7 mouse cellular contexts compared by ENCODE assay signal in genomic region chr2:177956734-177957133, GRCm38 (mm10). TPM values are rescaled to one million over a fixed set of nuclear protein-coding genes. Genes with fewer than 3 reads are reported as not detected.
DNase-seq lines count a peak whose midpoint lies in the region; ATAC-seq lines count a peak whose summit lies in the region.
"Not testable (repeated sequence)": the region's sequence is repeated elsewhere in the genome, so short reads cannot be mapped to it uniquely, and the experiment has no call there.

No protein-coding gene starts in this region.

- not testable (repeated sequence) for H3K27ac ChIP-seq in embryonic facial prominence, embryonic 12.5 days; heart, embryonic 12.5 days (ENCODE audit: poor library complexity, severe bottlenecking)

- intact Hi-C loops in left cerebral cortex, postnatal 14 days (cut with DNase I) = not testable (repeated sequence)

- ATAC-seq in embryonic facial prominence, embryonic 12.5 days (ENCODE audit: insufficient number of reproducible peaks, insufficient read depth, low FRiP score, low TSS enrichment); heart, embryonic 12.5 days (ENCODE audit: insufficient number of reproducible peaks, low FRiP score): not testable (repeated sequence)

- not testable (repeated sequence) for H3K4me1 ChIP-seq in embryonic facial prominence, embryonic 12.5 days; heart, embryonic 12.5 days (replicated peaks)

- H3K9me3 ChIP-seq in embryonic facial prominence, embryonic 12.5 days; heart, embryonic 12.5 days (replicated peaks): not testable (repeated sequence)

- peak overlapping the region; percentile 49 for H3K4me3 ChIP-seq in embryonic facial prominence, embryonic 12.5 days
- H3K4me3 ChIP-seq in heart, embryonic 12.5 days = peak overlapping the region; percentile 62

- H3K27me3 ChIP-seq in embryonic facial prominence, embryonic 12.5 days; heart, embryonic 12.5 days (replicated peaks): not testable (repeated sequence)

- peak overlapping the region; percentile 40 for H3K4me2 ChIP-seq in embryonic facial prominence, embryonic 12.5 days (replicated peaks)
- peak overlapping the region; percentile 61 for H3K4me2 ChIP-seq in heart, embryonic 12.5 days

- peak overlapping the region; percentile 45; the same call in 1 of the 2 replicates for H3K9ac ChIP-seq in embryonic facial prominence, embryonic 12.5 days
- peak overlapping the region; percentile 72 for H3K9ac ChIP-seq in heart, embryonic 12.5 days

- peak; percentile 61 for DNase-seq in adrenal gland, postnatal 14 days
- DNase-seq in kidney, adult 8-10 months = peak; percentile 9 to 25
- peak; percentile 9 to 27 for DNase-seq in left cerebral cortex, postnatal 14 days (ENCODE audit: low spot score in 2 of 2)
- peak; percentile 29 for DNase-seq in lung, postnatal 10 days
- DNase-seq in ovary, postnatal 36 days (ENCODE audit: low spot score) = peak; percentile 27

- WGBS in embryonic facial prominence, embryonic 12.5 days = under 1% methylated on average over 18 of the region's 18 CpGs
- WGBS in heart, embryonic 12.5 days = under 1% methylated on average over 17 of the region's 18 CpGs

- not testable (repeated sequence) for H3K36me3 ChIP-seq in embryonic facial prominence, embryonic 12.5 days; heart, embryonic 12.5 days

RNA-seq across cellular contexts. Expression of gene Gm14326, which starts 0.4 kb away (rescaled TPM):
- total RNA-seq in adrenal gland, postnatal 14 days (2021) = 27.4 and 32.7 TPM in 2 replicates
- 17.5 and 17.6 TPM in 2 replicates for polyA plus RNA-seq in embryonic facial prominence, embryonic 12.5 days (2016; fragmentation: Nextera tagmentation; extraction: Ambion mirVana)
- polyA plus RNA-seq in heart, embryonic 12.5 days (2016; fragmentation: Nextera tagmentation; extraction: Ambion mirVana) = 17.2 and 19.0 TPM in 2 replicates
- total RNA-seq in left cerebral cortex, postnatal 14 days (2021) = 10 to 100 TPM; 49.9 to 51.2 TPM

RNA-seq across cellular contexts. Expression of gene Zfp972, which starts 31.3 kb away (rescaled TPM):
- total RNA-seq in adrenal gland, postnatal 14 days (2021) = 1.7 and 1.8 TPM in 2 replicates
- polyA plus RNA-seq in embryonic facial prominence, embryonic 12.5 days (2016; fragmentation: Nextera tagmentation; extraction: Ambion mirVana) = 0.52 and 1.0 TPM in 2 replicates
- polyA plus RNA-seq in heart, embryonic 12.5 days (2016; fragmentation: Nextera tagmentation; extraction: Ambion mirVana) = 0.33 TPM in 1 of 2 replicates, not detected in the other
- total RNA-seq in left cerebral cortex, postnatal 14 days (2021) = under 1 TPM in 1 of 2 experiments, not detected in 1; 0.94 TPM

RNA-seq across cellular contexts. Expression of gene Gm14327, which starts 59.8 kb away (rescaled TPM):
- 3.3 and 4.5 TPM in 2 replicates for total RNA-seq in adrenal gland, postnatal 14 days (2021)
- polyA plus RNA-seq in embryonic facial prominence, embryonic 12.5 days (2016; fragmentation: Nextera tagmentation; extraction: Ambion mirVana) = 2.8 and 3.6 TPM in 2 replicates
- 3.8 and 4.8 TPM in 2 replicates for polyA plus RNA-seq in heart, embryonic 12.5 days (2016; fragmentation: Nextera tagmentation; extraction: Ambion mirVana)
- 1 to 10 TPM; 3.6 to 6.6 TPM for total RNA-seq in left cerebral cortex, postnatal 14 days (2021)
